Mouse (Mus musculus): Measurements from ENCODE around the gene Rps6ka6.

Gene Rps6ka6

DNA sequence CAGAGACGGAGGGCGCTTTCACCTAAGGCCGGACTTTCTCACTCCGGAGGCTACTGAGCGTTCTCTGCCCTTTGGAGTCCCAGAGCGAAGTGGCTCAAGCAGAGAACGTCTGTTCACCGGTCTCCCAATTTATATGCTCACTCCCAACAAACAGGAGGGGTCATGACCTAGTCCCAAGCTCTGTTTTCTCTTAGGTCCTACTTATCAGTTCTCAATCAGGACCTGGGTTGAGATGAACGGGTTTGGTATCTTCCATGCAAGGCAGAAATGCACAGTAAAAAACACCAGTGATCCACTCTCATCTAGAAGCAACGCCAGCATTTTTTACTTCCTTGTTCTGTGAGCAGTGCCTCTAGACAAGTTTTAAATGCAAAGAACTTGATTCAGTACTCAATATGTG, at the start of gene Rps6ka6:
Rps6ka6 (minus strand) TSS at position 101 of the 400 bp plus-strand sequence.
- no peak for DNase-seq

DNA sequence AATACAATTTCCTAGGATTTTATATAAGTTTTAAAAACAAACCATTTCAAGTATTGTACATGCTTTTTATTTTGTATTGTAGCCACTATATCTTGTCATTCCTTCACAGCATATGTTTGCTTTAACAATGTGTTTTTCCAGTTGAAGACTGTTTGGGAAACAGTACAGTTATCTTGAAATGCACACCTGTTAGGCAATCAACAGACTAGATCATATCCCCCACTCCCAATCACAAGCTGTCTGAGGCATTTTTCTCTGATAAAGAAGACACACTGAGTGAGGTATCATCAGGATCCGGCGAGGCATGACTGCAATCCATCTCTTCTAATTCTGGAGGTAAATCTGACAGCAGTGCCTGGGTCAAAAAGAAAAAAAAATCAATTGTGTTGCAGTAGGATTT, 39.3 kb upstream of the Rps6ka6 start:
- DNase-seq: no peak

DNA sequence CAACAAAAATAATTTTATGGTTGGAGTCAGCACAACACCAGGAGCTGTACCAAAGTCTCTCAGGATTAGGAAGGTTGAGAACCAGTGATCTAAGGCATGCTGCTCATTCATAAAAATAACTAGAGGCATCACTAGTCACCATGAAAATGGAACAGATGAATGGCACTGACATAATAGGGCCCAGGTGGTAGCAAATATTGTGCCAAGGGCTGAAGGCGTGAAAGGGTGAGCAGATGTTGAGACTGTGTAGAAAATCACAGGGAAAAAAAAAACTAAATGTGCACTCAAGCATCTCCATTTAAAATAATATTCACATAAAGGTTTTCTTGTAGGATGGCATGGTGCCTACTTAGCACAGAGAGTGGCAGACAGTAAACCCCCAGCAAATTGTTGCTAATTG, 19.6 kb downstream of the Rps6ka6 start:
- DNase-seq: peak in 1 of 2 experiments; percentile 1

DNA sequence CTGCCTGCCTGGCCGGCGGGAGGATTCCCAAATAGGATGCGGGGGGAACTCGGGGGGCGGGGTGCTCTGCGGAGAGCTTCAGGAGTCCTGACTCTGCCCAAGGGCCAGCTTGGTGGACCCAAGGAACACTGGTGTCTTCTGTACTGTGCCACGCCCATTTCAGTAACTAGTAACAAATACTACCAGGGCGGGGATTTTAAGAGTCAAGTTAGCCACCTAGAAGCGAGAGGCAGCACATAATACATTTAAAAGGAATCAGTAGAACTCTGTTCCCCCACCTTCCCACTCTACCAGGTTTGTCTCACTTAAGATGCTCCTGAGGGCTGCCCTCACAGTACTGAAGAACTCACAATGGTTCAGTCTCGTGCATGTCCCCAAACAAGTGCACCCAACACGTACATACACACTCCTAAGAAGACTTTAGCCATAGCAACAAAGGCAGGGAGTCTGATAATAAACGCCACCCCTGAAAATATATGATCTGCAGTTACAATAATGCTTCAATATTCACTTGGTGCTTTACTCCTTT, 74.1 kb downstream of the Rps6ka6 start:
- no peak for DNase-seq

- DNase-seq: peak; percentile 60 to 75
Measured at GRCm38 (mm10) chrX:111462833-111463564, 74.8 kb downstream of the Rps6ka6 start.

GRCm38 (mm10) chrX:111462495-111462832, 75.3 kb downstream of the Rps6ka6 start:
- no peak for DNase-seq

DNA sequence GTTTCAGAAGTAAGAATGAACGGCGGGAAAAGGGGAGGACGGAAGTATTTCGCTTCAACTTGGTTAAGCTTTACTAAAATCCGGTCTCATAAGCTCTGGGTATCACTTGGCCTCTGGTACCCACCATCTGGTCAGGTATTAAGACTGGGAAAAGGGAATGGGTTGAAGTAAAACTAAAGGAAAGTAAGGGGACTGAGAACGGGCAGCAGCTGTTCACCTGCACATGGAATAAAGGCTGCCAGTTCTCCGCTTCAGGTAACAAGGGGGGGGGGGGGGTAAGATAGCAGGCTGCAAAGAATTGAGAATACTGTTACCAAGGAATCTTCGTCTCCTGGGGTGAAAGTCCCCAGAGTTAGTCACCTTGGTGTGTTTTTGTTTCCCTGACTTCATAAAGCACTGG, 75.7 kb downstream of the Rps6ka6 start:
- DNase-seq: peak in 1 of 2 experiments; percentile 4

- no peak for DNase-seq
Measured at GRCm38 (mm10) chrX:111460166-111460565, 77.6 kb downstream of the Rps6ka6 start.

DNA sequence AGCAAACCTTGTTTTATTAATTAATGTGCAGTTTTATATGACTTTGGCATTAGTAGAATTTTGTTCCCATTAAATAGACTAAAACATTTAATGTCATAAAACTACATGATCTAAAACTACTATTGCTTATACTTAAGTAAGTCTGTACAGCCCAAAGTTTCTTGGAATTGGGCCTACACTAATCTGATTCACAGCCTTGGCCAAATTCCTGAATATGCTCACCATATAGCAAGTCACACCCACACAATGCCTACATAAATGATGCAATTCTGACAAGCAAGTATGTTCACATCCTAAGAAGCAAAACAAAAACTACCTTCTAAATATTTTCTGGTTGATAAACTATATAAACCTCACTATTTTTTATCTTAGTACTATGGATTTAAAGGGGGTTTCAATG, 101.2 kb downstream of the Rps6ka6 start:
- no peak for DNase-seq

- no peak for DNase-seq
Measured at GRCm38 (mm10) chrX:111414775-111415174, 123.0 kb downstream of the Rps6ka6 start.

DNA sequence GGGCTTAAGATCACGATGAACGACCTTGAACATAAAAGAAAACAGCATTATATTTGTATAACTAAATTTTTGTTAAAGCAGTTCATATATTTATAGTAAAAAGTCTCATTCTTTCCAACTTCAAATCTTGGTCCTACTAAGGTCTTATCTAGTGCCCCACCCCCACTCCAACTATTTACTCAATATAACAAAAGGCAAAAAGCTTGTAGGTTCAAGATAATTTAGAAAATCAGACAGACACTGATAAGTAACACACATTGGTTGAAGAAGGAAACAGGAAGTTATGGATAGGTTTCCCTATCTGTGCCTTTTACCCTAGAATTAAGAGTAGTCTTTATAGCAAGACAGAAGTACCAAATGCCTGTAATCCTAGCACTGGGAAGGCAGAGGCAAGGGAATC, 132.9 kb downstream of the Rps6ka6 start:
- DNase-seq: no peak

GRCm38 (mm10) chrX:111377020-111377419, 160.7 kb downstream of the Rps6ka6 start:
- DNase-seq: no peak

DNA sequence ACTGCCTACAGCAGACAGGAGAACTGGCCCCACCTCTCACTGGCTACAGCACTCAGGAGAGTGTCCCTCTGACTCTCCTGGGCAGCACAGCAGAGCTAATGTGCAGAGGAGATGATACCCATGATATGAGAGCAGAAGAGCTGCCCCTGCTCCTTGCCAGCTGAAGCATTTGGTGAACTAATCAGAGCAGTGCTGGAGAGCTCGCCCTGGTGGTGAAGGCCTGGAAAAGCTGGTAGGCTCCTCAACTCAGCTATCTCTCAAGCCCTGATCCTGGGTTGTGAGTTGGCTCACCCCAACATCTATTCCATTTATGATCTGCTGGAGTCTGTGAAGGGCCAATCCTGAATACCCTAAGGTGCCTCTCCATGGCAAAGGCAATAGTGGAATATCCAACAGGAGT, 163.6 kb downstream of the Rps6ka6 start:
- no peak for DNase-seq

All from cerebellum, postnatal 25 days (tissue).